Mouse (Mus musculus): ENCODE data around the gene Tedc1.

Tedc1 gene

DNA sequence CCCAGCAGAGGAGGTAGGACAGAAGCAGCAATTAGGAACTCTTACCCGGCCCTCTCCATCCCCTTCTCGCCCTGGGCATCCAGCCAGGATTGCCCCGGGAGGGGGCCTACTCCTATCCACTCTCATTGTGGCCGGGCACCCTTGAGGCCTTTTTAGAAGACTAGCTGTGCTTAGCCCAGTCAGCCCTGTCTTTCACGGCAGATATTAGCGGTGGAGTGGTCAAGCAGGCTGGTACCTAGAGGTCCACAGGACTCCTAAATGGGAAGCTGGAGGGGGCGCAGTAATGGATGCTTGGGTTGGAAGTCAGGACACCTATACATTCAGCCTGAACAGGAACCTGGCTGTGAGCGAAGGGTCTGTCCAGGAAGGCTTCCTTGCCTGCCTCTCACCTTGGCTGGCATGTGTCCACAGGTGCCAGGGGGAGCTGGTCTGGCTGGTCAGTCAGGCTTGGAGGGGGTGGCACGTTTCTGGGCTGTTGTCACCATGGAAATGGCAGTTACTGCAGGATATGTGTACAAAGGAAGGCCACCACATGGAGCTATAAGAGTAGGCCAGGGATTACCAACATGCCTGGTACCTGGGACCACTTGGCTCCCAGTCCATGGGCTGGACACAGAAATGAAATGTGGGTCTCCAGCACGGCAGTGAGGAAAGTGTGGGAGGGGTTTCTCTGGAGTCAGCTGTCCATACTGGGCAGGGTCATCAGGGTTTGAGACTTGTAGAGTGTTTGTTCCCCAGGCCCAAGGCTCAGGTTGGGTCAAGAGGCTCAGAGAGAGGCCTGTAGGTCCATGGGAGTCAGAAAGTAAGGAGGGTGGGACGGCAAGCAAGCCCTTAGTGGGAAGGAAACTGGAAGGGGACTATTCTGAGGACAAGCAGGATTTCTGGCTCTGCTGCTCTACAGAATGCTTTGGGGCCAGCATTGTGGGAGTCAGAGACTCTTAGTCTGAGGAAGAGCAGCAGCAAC, 17.0 kb upstream of the Tedc1 start:
- no peak for DNase-seq (ENCODE audit: low read depth, low spot score)

GRCm38 (mm10) chr12:113139908-113140615, 16.2 kb upstream of the Tedc1 start, which contains the start of gene Crip2:
Crip2 (plus strand) TSS chr12:113140236.
- peak; percentile 95 for DNase-seq (ENCODE audit: low read depth, low spot score)

GRCm38 (mm10) chr12:113140616-113141411, 15.4 kb upstream of the Tedc1 start:
- no peak for DNase-seq (ENCODE audit: low read depth, low spot score)

DNA sequence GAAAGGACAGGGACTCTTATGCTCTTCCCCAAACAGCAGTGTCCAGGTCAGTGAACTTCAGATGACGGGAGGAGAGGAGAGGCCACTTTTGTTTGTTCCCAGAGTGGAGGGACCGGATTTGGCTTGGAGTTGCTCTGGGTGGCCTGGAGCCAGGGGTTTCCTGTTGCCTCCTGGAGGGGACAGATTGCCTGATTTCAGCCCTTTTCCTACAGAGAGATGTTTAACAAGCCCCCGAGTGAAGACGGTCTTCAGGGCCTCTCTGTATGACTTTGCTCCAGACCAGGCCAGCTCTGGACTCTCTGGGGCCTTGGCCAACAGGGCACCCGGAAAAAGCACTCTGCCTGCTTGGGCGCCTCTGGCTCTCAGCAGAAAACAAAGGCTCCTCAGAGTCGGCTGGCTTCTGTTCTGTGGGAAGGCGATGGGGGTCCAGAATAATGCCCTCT, 14.7 kb upstream of the Tedc1 start:
- no peak for DNase-seq (ENCODE audit: low read depth, low spot score)

DNA sequence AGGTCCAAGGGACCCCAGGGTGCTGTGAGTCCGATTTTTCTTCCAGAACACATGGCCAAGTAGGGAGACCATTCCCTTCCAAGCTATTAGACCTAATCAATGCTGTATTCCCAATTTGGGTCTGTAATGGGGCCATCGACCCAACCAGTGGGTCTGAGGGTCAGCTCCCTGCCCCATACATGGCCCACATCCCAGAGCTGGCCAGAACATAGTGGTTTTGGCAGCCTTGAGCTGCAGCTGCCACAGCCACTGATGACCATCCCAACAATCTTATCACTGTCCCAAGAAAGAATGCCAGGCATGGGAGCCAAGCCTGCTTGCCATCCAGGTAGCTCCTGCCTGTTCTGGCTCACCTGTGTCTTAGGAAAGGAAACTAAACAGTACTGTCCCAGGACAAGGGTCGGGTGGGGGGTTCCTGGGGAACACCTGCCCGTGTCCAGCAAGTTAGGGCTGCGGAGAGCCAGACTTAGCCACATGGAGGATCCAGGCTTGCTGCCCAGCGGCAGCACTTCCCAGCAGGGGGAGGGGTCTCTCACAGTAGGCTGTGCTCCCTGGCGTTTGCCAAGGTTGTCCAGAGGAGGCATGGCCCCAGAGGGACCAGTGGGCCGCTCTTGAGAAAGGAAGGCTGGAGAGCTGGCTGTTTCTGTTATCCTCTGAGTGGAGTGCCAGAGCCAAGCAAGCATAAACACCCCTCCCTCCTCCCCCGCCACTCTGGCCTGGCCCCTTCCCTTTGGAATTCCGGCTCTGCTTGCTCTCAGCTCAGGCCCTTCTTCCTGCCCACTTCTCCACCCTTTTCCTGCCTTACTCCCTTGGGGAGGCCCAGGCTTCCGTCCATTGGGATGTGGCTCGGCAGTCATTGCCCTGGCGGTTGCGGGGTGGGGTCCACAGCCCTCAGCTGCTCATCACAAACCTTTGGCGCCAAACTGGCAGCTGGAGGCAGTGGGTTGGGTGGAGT, 13.9 kb upstream of the Tedc1 start:
- DNase-seq (ENCODE audit: low read depth, low spot score), result no peak

DNA sequence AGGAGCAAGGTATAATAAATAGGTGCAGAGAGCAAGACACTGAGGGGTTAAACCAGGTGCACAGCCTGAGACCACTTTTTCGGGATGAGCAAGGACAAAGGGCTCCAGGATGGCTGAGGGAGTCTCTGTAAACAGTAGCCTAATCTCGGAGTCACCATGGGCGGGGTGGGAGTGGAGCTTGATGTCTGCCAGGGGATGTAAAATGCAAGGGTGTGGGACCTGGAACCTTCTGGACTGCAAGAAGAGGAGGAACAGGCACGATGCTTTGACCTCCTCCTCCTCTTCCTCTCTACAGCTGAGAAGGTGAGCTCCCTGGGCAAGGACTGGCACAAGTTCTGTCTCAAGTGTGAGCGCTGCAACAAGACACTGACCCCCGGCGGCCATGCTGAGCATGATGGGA, 13.1 kb upstream of the Tedc1 start:
- DNase-seq (ENCODE audit: low read depth, low spot score), result no peak

DNA sequence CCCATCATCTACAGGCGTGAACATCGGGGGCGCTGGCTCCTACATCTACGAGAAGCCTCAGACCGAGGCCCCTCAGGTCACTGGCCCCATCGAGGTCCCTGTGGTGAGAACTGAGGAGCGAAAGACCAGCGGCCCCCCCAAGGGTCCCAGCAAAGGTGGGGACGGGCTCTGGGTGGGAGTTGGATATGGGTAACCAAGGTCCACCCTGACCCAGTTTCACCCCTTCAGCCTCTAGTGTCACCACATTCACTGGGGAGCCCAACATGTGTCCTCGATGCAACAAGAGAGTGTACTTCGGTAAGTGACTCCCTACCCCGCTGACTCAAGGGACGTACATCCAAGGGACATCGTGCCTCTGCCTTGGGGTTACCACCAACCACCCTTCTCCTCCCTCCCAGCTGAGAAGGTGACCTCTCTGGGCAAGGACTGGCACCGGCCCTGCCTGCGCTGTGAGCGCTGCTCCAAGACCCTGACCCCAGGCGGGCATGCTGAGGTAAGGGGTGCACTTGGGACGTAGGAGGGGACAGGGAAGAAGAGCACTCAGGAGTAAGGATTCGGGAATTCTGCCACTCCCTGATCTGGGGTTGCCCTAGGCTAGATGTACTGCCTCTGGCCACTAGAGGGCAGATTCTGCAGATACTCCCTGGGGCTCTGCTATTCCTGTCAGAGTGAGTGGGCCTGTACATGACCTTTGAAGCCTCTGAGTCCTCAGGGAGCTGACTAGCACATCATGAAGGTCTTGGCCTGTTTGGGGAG, 12.0 kb upstream of the Tedc1 start:
- DNase-seq (ENCODE audit: low read depth, low spot score), result peak; percentile 54

- DNase-seq (ENCODE audit: low read depth, low spot score), result no peak
Observed at GRCm38 (mm10) chr12:113144886-113145285, 11.3 kb upstream of the Tedc1 start.

- no peak for DNase-seq (ENCODE audit: low read depth, low spot score)
Observed at GRCm38 (mm10) chr12:113145591-113145990, 10.6 kb upstream of the Tedc1 start.

- peak; percentile 93 for DNase-seq (ENCODE audit: low read depth, low spot score)
Observed at GRCm38 (mm10) chr12:113146112-113147057, 9.8 kb upstream of the Tedc1 start, which contains the start of gene Crip1. Crip1 (plus strand) TSS chr12:113146316.

DNA sequence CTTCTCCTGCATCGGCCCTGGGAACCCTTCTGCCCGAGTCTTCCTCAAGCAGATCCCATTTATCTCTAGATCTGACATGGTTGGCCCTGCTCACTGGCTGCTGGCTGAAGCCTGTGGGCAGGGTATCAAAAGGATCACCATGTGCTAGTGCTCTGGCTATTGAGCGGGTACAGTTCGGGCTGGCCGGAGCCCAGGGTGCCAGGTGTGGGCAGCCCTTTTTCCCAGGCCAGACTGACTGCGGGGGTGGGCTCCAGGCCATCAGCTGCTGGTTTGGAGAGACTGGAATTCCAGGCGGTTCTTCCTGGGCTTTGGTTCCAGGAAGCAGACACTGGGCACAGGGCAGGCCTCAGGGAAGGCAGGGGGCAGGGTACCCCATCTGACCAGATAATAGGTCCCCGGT, 8.7 kb upstream of the Tedc1 start:
- DNase-seq (ENCODE audit: low read depth, low spot score), result no peak

DNA sequence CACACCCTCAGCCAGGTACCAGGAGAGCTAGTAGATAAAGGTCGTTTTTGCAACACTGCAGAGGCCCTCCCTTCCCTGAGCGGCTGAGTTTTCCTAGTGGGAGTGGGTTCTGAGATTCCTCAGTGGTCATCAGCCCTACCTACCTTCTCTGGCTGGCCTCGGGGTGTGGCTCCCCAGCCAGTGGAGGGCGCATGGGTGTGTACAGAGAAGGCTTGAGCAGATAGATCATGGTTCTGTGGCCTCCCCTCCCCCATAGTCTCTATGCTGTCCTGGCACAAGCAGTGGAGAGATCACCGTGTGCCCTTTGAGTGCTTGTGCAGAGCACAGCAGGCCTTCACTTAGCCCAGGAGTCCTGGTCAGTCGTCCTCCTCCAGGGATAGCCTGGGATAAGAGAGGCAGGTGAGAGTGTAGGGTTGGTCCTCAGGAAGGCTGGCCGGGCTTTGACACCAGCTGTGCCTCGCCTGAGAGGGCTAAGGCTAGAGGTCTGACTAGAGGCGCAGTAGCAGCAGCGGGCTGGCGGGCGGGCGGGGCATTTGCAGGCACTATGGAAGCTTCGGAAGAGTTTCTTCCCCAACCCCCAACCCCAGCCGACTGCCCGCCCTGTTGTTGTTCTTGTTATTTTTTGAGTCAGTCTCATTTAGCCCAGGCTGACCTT, 7.7 kb upstream of the Tedc1 start:
- DNase-seq (ENCODE audit: low read depth, low spot score), result peak; percentile 61

GRCm38 (mm10) chr12:113149341-113149740, 6.9 kb upstream of the Tedc1 start:
- peak; percentile 53 for DNase-seq (ENCODE audit: low read depth, low spot score)

GRCm38 (mm10) chr12:113149896-113150295, 6.3 kb upstream of the Tedc1 start:
- DNase-seq (ENCODE audit: low read depth, low spot score), result peak; percentile 66

DNA sequence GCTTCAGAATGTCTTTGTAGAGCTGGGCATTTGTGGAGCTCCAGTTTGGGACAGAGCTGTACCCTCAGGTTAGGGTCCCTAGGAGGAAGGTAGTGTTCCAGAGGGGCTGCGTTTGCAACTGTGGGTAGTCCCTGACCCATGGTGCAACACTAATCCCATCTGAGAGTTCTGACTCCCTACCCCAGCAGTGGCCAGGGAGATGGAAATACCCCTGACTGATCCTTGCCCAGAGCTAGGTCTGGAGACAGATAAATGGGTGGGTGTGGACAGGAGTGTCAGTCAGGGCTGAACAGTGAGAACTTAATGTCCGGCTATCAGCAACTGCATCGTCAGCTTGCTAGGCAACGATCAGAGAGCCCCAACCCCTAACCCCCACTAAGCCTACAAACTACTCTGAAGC, 5.6 kb upstream of the Tedc1 start:
- no peak for DNase-seq (ENCODE audit: low read depth, low spot score)

GRCm38 (mm10) chr12:113151046-113151445, 5.2 kb upstream of the Tedc1 start:
- no peak for DNase-seq (ENCODE audit: low read depth, low spot score)

GRCm38 (mm10) chr12:113151661-113152271, 4.5 kb upstream of the Tedc1 start:
- DNase-seq (ENCODE audit: low read depth, low spot score), result peak; percentile 61

GRCm38 (mm10) chr12:113152272-113152661, 4.0 kb upstream of the Tedc1 start:
- DNase-seq (ENCODE audit: low read depth, low spot score), result peak; percentile 76
